Mouse (Mus musculus) brain, embryonic 14.5 days (tissue): ENCODE data around the gene Zfp652.

Source experiments
- CTCF ChIP-seq: fragments of 200-500 bp; IDR thresholded peaks from 2 replicates; pipeline ENCODE4 v1.5.1; 2012; ENCODE audit warnings: inconsistent platforms, mild to moderate bottlenecking, moderate library complexity, borderline replicate concordance; ENCODE audit not compliant: insufficient read depth, insufficient read length; ENCODE audit errors: extremely low read depth
- POLR2A ChIP-seq: fragments of 200-500 bp; IDR thresholded peaks from 2 replicates; pipeline ENCODE4 v1.6.1; 2012; ENCODE audit warnings: mild to moderate bottlenecking, inconsistent platforms, borderline replicate concordance; ENCODE audit not compliant: poor library complexity, insufficient read depth, insufficient read length, severe bottlenecking; ENCODE audit errors: extremely low read depth

GRCm38 (mm10) chr11:95791787-95792186 lies 79.3 kb downstream of the Zfp652 start:
- no peak for TF ChIP-seq CTCF
- TF ChIP-seq POLR2A, result no peak
